Mouse (Mus musculus) CH12.LX (cell line): ENCODE measurements at regions not wholly inside any gene's neighbourhood (a gene's known extent, or its start where the extent isn't known, plus 50 kb on each side); places are given as distances from the start of the nearest gene placed in this dataset.

Experiments used
- DNase-seq: peaks from one replicate; pipeline ENCODE4 v3.0.0-alpha.2; 2013; ENCODE audit errors: extremely low read depth
- H3K27ac ChIP-seq: 2 replicates; pipeline ENCODE4 v1.5.1; 2012; ENCODE audit warnings: low read depth, mild to moderate bottlenecking, control low read depth, moderate library complexity; ENCODE audit not compliant: insufficient read depth
- H3K27me3 ChIP-seq: replicated peaks from 2 replicates; pipeline ENCODE3; 2012; ENCODE audit warnings: inconsistent platforms
- H3K36me3 ChIP-seq, 2 experiments: replicated peaks in 1 of 2; 2 replicates each; pipeline versions ENCODE3 to v1.6.1; 2012; ENCODE audit warnings: inconsistent platforms in 1 of 2, low read length in 1 of 2, mild to moderate bottlenecking in 1 of 2, mixed read lengths in 1 of 2, moderate library complexity in 1 of 2; ENCODE audit not compliant: control insufficient read depth in 1 of 2, insufficient read depth in 1 of 2
- H3K4me1 ChIP-seq, 2 experiments: 2 replicates each; pipeline ENCODE4 v1.6.1; 2012; ENCODE audit warnings: inconsistent platforms in 1 of 2, moderate library complexity in 1 of 2; ENCODE audit not compliant: insufficient read depth in 2 of 2, control insufficient read depth in 1 of 2
- H3K4me2 ChIP-seq: 2 replicates; pipeline ENCODE4 v1.6.1; 2012; ENCODE audit warnings: low read depth, mild to moderate bottlenecking, control low read depth; ENCODE audit not compliant: poor library complexity, insufficient read depth, severe bottlenecking
- H3K4me3 ChIP-seq, 3 experiments: fragments of 150-350 bp in 1 of 3; sonication (generic) in 1 of 3; replicated peaks in 1 of 3; 2 replicates each; pipeline versions ENCODE3 to v1.5.1; 2011 to 2012; ENCODE audit warnings: low read depth in 2 of 3, low read length in 2 of 3, mild to moderate bottlenecking in 2 of 3, moderate library complexity in 2 of 3, control low read depth in 1 of 3, improper control_type of control experiment in 1 of 3, inconsistent platforms in 1 of 3, mixed read lengths in 1 of 3; ENCODE audit not compliant: poor library complexity in 1 of 3
- H3K79me2 ChIP-seq: replicated peaks from 2 replicates; pipeline ENCODE4 v1.6.1; 2012; ENCODE audit warnings: mild to moderate bottlenecking, moderate library complexity; ENCODE audit not compliant: control insufficient read depth, poor library complexity, insufficient read depth, severe bottlenecking; ENCODE audit errors: extremely low read depth
- H3K9ac ChIP-seq: 2 replicates; pipeline ENCODE4 v1.6.1; 2012; ENCODE audit warnings: low read depth, mild to moderate bottlenecking, control low read depth, moderate library complexity; ENCODE audit not compliant: insufficient read depth
- H3K9me3 ChIP-seq: replicated peaks from 2 replicates; pipeline ENCODE3; 2012; ENCODE audit warnings: low read length, inconsistent platforms, mixed read lengths
- CHD1 ChIP-seq: IDR thresholded peaks from 2 replicates; pipeline ENCODE4 v1.6.1; 2012; ENCODE audit warnings: low read depth, low read length, improper control_type of control experiment, inconsistent platforms
- CHD2 ChIP-seq: IDR thresholded peaks from 2 replicates; pipeline ENCODE4 v1.6.1; 2011; ENCODE audit warnings: low read length, improper control_type of control experiment
- CTCF ChIP-seq, 2 experiments: IDR thresholded peaks in 1 of 2; conservative IDR thresholded peaks in 1 of 2; 2 replicates each; pipeline ENCODE4 v1.5.1; 2011 to 2012; ENCODE audit warnings: low read depth in 2 of 2, low read length in 2 of 2, improper control_type of control experiment in 1 of 2, inconsistent platforms in 1 of 2, mild to moderate bottlenecking in 1 of 2, moderate library complexity in 1 of 2
- E2F4 ChIP-seq: IDR thresholded peaks from 2 replicates; pipeline ENCODE4 v1.6.1; 2011; ENCODE audit warnings: low read depth, low read length, improper control_type of control experiment; ENCODE audit not compliant: insufficient replicate concordance
- ELF1 ChIP-seq: IDR thresholded peaks from 2 replicates; pipeline ENCODE4 v1.6.1; 2014; ENCODE audit warnings: low read depth, mild to moderate bottlenecking, inconsistent platforms, low read length, improper control_type of control experiment
- ETS1 ChIP-seq: conservative IDR thresholded peaks from 2 replicates; pipeline ENCODE4 v1.6.1; 2012; ENCODE audit warnings: low read depth, mild to moderate bottlenecking, inconsistent platforms, low read length, improper control_type of control experiment, moderate library complexity
- HCFC1 ChIP-seq: IDR thresholded peaks from 2 replicates; pipeline ENCODE4 v1.6.1; 2012; ENCODE audit warnings: low read depth, mild to moderate bottlenecking, inconsistent platforms, low read length, improper control_type of control experiment
- IRF4 ChIP-seq: IDR thresholded peaks from 2 replicates; pipeline ENCODE4 v1.6.1; 2014; ENCODE audit warnings: low read depth, mild to moderate bottlenecking, inconsistent platforms, low read length, improper control_type of control experiment
- JUN ChIP-seq: IDR thresholded peaks from 2 replicates; pipeline ENCODE4 v1.6.1; 2011; ENCODE audit warnings: low read depth, mild to moderate bottlenecking, low read length, improper control_type of control experiment, moderate library complexity; ENCODE audit not compliant: insufficient read depth
- JUND ChIP-seq: conservative IDR thresholded peaks from 2 replicates; pipeline ENCODE4 v1.6.1; 2011; ENCODE audit warnings: low read depth, low read length, improper control_type of control experiment
- KAT2A ChIP-seq: IDR thresholded peaks from 2 replicates; pipeline ENCODE4 v1.6.1; 2012; ENCODE audit warnings: low read length, improper control_type of control experiment, inconsistent platforms; ENCODE audit not compliant: insufficient replicate concordance
- MAX ChIP-seq: IDR thresholded peaks from 2 replicates; pipeline ENCODE4 v1.6.1; 2011; ENCODE audit warnings: low read length, improper control_type of control experiment
- MAZ ChIP-seq: IDR thresholded peaks from 2 replicates; pipeline ENCODE4 v1.6.1; 2012; ENCODE audit warnings: low read depth, mild to moderate bottlenecking, inconsistent platforms, low read length, improper control_type of control experiment, moderate library complexity
- MXI1 ChIP-seq: IDR thresholded peaks from 2 replicates; pipeline ENCODE4 v1.6.1; 2011; ENCODE audit warnings: mild to moderate bottlenecking, low read depth, low read length, improper control_type of control experiment
- MYC ChIP-seq: IDR thresholded peaks from 2 replicates; pipeline ENCODE4 v1.6.1; 2011; ENCODE audit warnings: low read depth, mild to moderate bottlenecking, improper control_type of control experiment, low read length
- PAX5 ChIP-seq: IDR thresholded peaks from 2 replicates; pipeline ENCODE4 v1.6.1; 2012; ENCODE audit warnings: low read length, inconsistent platforms, mixed read lengths
- POLR2A ChIP-seq: IDR thresholded peaks from 2 replicates; pipeline ENCODE4 v1.6.1; 2011; ENCODE audit warnings: low read depth, mild to moderate bottlenecking, improper control_type of control experiment, low read length
- POLR2AphosphoS2 ChIP-seq: IDR thresholded peaks from 2 replicates; pipeline ENCODE4 v1.6.1; 2011; ENCODE audit warnings: low read depth, low read length, improper control_type of control experiment
- RAD21 ChIP-seq: IDR thresholded peaks from 2 replicates; pipeline ENCODE4 v1.6.1; 2011; ENCODE audit warnings: low read depth, mild to moderate bottlenecking, low read length, improper control_type of control experiment, moderate library complexity
- SMC3 ChIP-seq: IDR thresholded peaks from 2 replicates; pipeline ENCODE4 v1.6.1; 2011; ENCODE audit warnings: low read depth, low read length, improper control_type of control experiment
- TBP ChIP-seq: conservative IDR thresholded peaks from 2 replicates; pipeline ENCODE4 v1.6.1; 2011; ENCODE audit warnings: low read depth, low read length, improper control_type of control experiment
- USF1 ChIP-seq: IDR thresholded peaks from 2 replicates; pipeline ENCODE4 v1.6.1; 2014; ENCODE audit warnings: low read depth, mild to moderate bottlenecking, inconsistent platforms, low read length, improper control_type of control experiment
- USF2 ChIP-seq: conservative IDR thresholded peaks from 2 replicates; pipeline ENCODE4 v1.6.1; 2011; ENCODE audit warnings: low read depth, low read length, improper control_type of control experiment
- ZC3H11A ChIP-seq: IDR thresholded peaks from 2 replicates; pipeline ENCODE4 v1.6.1; 2012; ENCODE audit warnings: low read depth, mild to moderate bottlenecking, inconsistent platforms, low read length, improper control_type of control experiment
- ZMIZ1 ChIP-seq: IDR thresholded peaks from 2 replicates; pipeline ENCODE4 v1.6.1; 2012; ENCODE audit warnings: low read depth, mild to moderate bottlenecking, inconsistent platforms, low read length, improper control_type of control experiment
- ZNF384 ChIP-seq: IDR thresholded peaks from 2 replicates; pipeline ENCODE4 v1.6.1; 2012; ENCODE audit warnings: low read depth, low read length, improper control_type of control experiment, inconsistent platforms
- dilution Hi-C: fragments of 300-500 bp; cut with MboI; formaldehyde crosslinking; loops from 2 replicates; pipeline ENCODE4 v1.14.3; 2020; ENCODE audit warnings: low sequenced_read_pairs; ENCODE audit not compliant: extremely low pct_unique_long_range_greater_than_20kb, extremely low pct_ligation_motif_present
- in situ Hi-C: fragments of 300-500 bp; cut with MboI; formaldehyde crosslinking; loops from 3 replicates; pipeline ENCODE4 v1.14.3; 2019; ENCODE audit warnings: low sequenced_read_pairs, low pct_ligation_motif_present, low pct_unique_long_range_greater_than_20kb, mixed read lengths

DNA sequence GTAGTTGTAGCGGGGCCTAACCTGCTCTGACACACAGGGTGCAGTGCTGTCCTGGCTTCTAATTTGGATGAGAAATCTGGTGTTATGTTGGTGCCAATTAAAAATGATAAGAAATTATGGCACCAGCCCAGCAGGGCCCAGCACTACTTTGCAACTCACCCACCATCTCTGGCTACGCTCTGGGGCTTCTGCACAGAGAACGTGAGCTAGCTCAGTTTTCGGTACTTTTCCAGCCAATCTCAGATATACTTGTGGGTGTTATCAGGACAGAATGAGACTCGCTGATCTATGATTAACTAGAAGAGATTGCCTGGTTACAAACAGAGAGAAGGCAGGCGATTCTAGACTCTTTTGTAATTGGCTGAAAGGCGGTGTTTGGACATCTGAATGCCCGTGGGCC is 71.6 kb upstream of the Unc5a start:
- Histone ChIP-seq H3K79me2 (no peaks in the 10 kb centered on the region), H3K4me2 (no peak overlapping the region), H3K9me3 (no peaks in the 10 kb centered on the region), H3K4me3 (no peak overlapping the region), H3K36me3 (no peaks in the 10 kb centered on the region), H3K27me3 (peaks cover 54% of the 10 kb centered on the region), H3K27ac (no peak overlapping the region), H3K9ac (no peak overlapping the region), H3K4me1 (peaks cover 9 to 26% of the 10 kb centered on the region in 2 experiments)
- no peak for TF ChIP-seq RAD21
- TF ChIP-seq JUND: no peak
- no peak for TF ChIP-seq CHD1
- TF ChIP-seq POLR2A: no peak
- TF ChIP-seq CTCF (conservative IDR thresholded peaks at IDR 0.05 in 1 of 2, IDR thresholded peaks at IDR 0.05 in 1 of 2; ENCODE audit: low read depth in 2 of 2, low read length in 2 of 2): no peak
- no peak for TF ChIP-seq CHD2
- no peak for TF ChIP-seq MYC
- TF ChIP-seq USF1: no peak
- TF ChIP-seq MAX: no peak
- no peak for TF ChIP-seq POLR2AphosphoS2
- no peak for TF ChIP-seq E2F4
- no peak for TF ChIP-seq TBP
- no peak for TF ChIP-seq JUN
- DNase-seq: no peak
- in situ Hi-C loops (no loop called here), dilution Hi-C loops (no loop called here)

GRCm38 (mm10) chr13:54879325-54879724 is 69.9 kb upstream of the Unc5a start:
- in situ Hi-C loops: no loop called here
- TF ChIP-seq KAT2A (no peak), USF2 (no peak), IRF4 (no peak), ZNF384 (no peak), CHD2 (no peak), ZC3H11A (no peak), SMC3 (no peak), MXI1 (no peak), ZMIZ1 (no peak), CHD1 (no peak), ETS1 (no peak), PAX5 (no peak), HCFC1 (no peak), JUN (no peak), CTCF (conservative IDR thresholded peaks at IDR 0.05 in 1 of 2, IDR thresholded peaks at IDR 0.05 in 1 of 2; ENCODE audit: low read depth in 2 of 2, low read length in 2 of 2) (no peak), MAZ (no peak), ELF1 (no peak)
- TF ChIP-seq, all 38 proteins: peak for 0
- Histone ChIP-seq H3K4me1 (peaks cover 14 to 39% of the 10 kb centered on the region in 2 experiments), H3K9ac (no peak overlapping the region), H3K27ac (no peak overlapping the region), H3K79me2 (no peaks in the 10 kb centered on the region), H3K4me3 (no peak overlapping the region), H3K4me2 (no peak overlapping the region), H3K36me3 (no peaks in the 10 kb centered on the region), H3K27me3 (peaks cover 41% of the 10 kb centered on the region), H3K9me3 (peaks cover 4% of the 10 kb centered on the region)
- no peak for DNase-seq
- dilution Hi-C loops: no loop called here
